Mouse (Mus musculus) Muller cell, postnatal 12 days (primary cell): Measurements from ENCODE around the gene Auts2.

Source experiments
- DNase-seq: peaks from one replicate; pipeline ENCODE4 v3.0.0-alpha.2; 2015; ENCODE audit errors: inconsistent ontology term

Gene Auts2

GRCm38 (mm10) chr5:131459951-131460350, 1083.2 kb downstream of the Auts2 start:
- no peak for DNase-seq

- no peak for DNase-seq
These were observed 1083.6 kb downstream of the Auts2 start for GRCm38 (mm10) chr5:131459549-131459948.

- DNase-seq: no peak
These were observed 1084.4 kb downstream of the Auts2 start for GRCm38 (mm10) chr5:131458700-131459099.

- DNase-seq: peak; percentile 1
These were observed 1085.1 kb downstream of the Auts2 start for GRCm38 (mm10) chr5:131457999-131458398.

GRCm38 (mm10) chr5:131449181-131449868, 1093.8 kb downstream of the Auts2 start:
- DNase-seq: no peak

GRCm38 (mm10) chr5:131435239-131435876, 1107.8 kb downstream of the Auts2 start:
- no peak for DNase-seq

GRCm38 (mm10) chr5:131433291-131433690, 1109.9 kb downstream of the Auts2 start:
- DNase-seq: no peak

- no peak for DNase-seq
These were observed 1111.2 kb downstream of the Auts2 start for GRCm38 (mm10) chr5:131431896-131432295.

GRCm38 (mm10) chr5:131430109-131430508, 1113.0 kb downstream of the Auts2 start:
- DNase-seq: peak; percentile 39

GRCm38 (mm10) chr5:131429563-131429962, 1113.6 kb downstream of the Auts2 start:
- DNase-seq: no peak

- peak; percentile 61 for DNase-seq
These were observed 1115.3 kb downstream of the Auts2 start for GRCm38 (mm10) chr5:131427734-131428413.

GRCm38 (mm10) chr5:131422737-131423136, 1120.4 kb downstream of the Auts2 start:
- DNase-seq: no peak

- DNase-seq: no peak
These were observed 1122.7 kb downstream of the Auts2 start for GRCm38 (mm10) chr5:131420406-131420805.

- DNase-seq: no peak
These were observed 1127.1 kb downstream of the Auts2 start for GRCm38 (mm10) chr5:131415902-131416545.

GRCm38 (mm10) chr5:131398250-131398649, 1144.9 kb downstream of the Auts2 start:
- no peak for DNase-seq

GRCm38 (mm10) chr5:131395756-131396155, 1147.4 kb downstream of the Auts2 start:
- DNase-seq: no peak
